Mouse (Mus musculus): ENCODE data around the gene Gm3512. TPM values are rescaled to one million over a fixed set of nuclear protein-coding genes. Genes with fewer than 3 reads are reported as not detected.
"Not testable (repeated sequence)": the region's sequence is repeated elsewhere in the genome, so short reads cannot be mapped to it uniquely, and the experiment has no call there.

The Gm3512 gene
- polyA plus RNA-seq (2014; fragmentation: Nextera tagmentation; extraction: Ambion mirVana): 4.1 and 4.4 TPM in 2 replicates

- H3K4me3 ChIP-seq (ENCODE audit: low read depth, low read length); H3K9me3 ChIP-seq (ENCODE audit: control insufficient read depth, low read length); H3K9ac ChIP-seq (ENCODE audit: low read length); H3K36me3 ChIP-seq (ENCODE audit: control insufficient read depth, insufficient read depth, low read length); H3K27me3 ChIP-seq (ENCODE audit: control insufficient read depth, insufficient read depth, low read length); H3K4me2 ChIP-seq (ENCODE audit: low read depth, low read length, severe bottlenecking); DNase-seq (ENCODE audit: low spot score); H3K4me1 ChIP-seq (replicated peaks; ENCODE audit: control insufficient read depth, insufficient read depth, low read length); H3K27ac ChIP-seq (ENCODE audit: low read depth, low read length): not testable (repeated sequence)
- ATAC-seq (replicated peaks; ENCODE audit: low FRiP score): 0 out of 2 replicates have a peak, but pooled peaks have one; percentile 61
- WGBS: no CpG with 5 or more reads among the region's 37 CpGs
Measured at GRCm38 (mm10) chr14:7174483-7174971, at the start of gene Gm3512. Gm3512 (minus strand) TSS chr14:7174533.

DNA sequence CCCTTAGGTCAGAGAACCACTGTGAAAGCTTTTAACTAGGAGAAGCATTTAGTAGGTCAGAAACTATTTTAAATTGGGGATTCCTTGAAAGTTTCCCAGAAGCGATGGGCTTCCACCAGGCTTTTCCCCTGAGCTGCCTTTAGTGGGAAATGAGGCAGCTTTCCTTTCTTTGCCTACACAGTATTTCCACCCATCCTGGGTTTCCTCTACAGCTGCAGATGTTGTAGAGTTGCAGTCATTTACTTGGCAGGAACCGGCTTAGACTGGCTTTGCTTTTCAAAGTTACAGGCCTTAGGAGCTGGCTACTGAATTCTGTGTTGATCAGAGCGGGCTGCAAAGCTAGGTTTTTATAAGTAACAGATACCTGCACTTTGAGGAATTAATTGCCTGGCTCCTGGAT lies 25.7 kb upstream of the Gm3512 start:
- H3K9me3 ChIP-seq (ENCODE audit: control insufficient read depth, low read length); H3K27ac ChIP-seq (ENCODE audit: low read depth, low read length); DNase-seq (ENCODE audit: low spot score); H3K4me3 ChIP-seq (ENCODE audit: low read depth, low read length); H3K27me3 ChIP-seq (ENCODE audit: control insufficient read depth, insufficient read depth, low read length); H3K4me2 ChIP-seq (ENCODE audit: low read depth, low read length, severe bottlenecking); ATAC-seq (replicated peaks; ENCODE audit: low FRiP score); H3K36me3 ChIP-seq (ENCODE audit: control insufficient read depth, insufficient read depth, low read length); H3K4me1 ChIP-seq (replicated peaks; ENCODE audit: control insufficient read depth, insufficient read depth, low read length); H3K9ac ChIP-seq (ENCODE audit: low read length): not testable (repeated sequence)
- 90% methylated on average over 2 of the region's 3 CpGs for WGBS

DNA sequence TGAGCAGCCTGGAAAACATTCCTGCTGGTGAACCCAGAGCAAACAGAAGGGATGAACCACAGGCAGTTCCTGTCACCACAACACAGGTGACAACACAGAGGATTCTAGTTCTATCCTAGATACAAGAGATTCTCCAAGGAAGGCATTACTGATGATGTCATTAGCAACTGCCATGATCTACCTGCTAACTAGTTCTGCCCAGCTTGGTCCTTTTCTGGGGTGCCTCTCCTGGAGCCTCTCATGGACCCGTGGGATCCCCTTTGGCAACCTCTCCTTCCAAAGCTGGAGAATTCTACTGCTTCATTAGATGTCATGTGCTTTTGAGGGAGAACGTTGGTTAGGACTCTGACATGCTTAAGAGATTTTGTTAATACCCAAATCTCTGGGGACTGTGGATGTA lies 20.1 kb upstream of the Gm3512 start, which contains the start of gene Gm16434:
TSS of gene Gm16434 (minus strand) at position 101 of the 400 bp plus-strand sequence.
- no CpG with 5 or more reads among the region's 2 CpGs for WGBS
- H3K9ac ChIP-seq (ENCODE audit: low read length); H3K36me3 ChIP-seq (ENCODE audit: control insufficient read depth, insufficient read depth, low read length); ATAC-seq (replicated peaks; ENCODE audit: low FRiP score); H3K27ac ChIP-seq (ENCODE audit: low read depth, low read length); H3K4me2 ChIP-seq (ENCODE audit: low read depth, low read length, severe bottlenecking); H3K27me3 ChIP-seq (ENCODE audit: control insufficient read depth, insufficient read depth, low read length); H3K9me3 ChIP-seq (ENCODE audit: control insufficient read depth, low read length); H3K4me1 ChIP-seq (replicated peaks; ENCODE audit: control insufficient read depth, insufficient read depth, low read length); DNase-seq (ENCODE audit: low spot score); H3K4me3 ChIP-seq (ENCODE audit: low read depth, low read length): not testable (repeated sequence)

DNA sequence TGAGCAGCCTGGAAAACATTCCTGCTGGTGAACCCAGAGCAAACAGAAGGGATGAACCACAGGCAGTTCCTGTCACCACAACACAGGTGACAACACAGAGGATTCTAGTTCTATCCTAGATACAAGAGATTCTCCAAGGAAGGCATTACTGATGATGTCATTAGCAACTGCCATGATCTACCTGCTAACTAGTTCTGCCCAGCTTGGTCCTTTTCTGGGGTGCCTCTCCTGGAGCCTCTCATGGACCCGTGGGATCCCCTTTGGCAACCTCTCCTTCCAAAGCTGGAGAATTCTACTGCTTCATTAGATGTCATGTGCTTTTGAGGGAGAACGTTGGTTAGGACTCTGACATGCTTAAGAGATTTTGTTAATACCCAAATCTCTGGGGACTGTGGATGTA lies 49.0 kb downstream of the Gm3512 start, which contains the start of gene Gm6676:
TSS of gene Gm6676 (minus strand) at position 101 of the 400 bp plus-strand sequence.
- not testable (repeated sequence) for DNase-seq (ENCODE audit: low spot score); H3K36me3 ChIP-seq (ENCODE audit: control insufficient read depth, insufficient read depth, low read length); H3K9ac ChIP-seq (ENCODE audit: low read length); ATAC-seq (replicated peaks; ENCODE audit: low FRiP score); H3K4me1 ChIP-seq (replicated peaks; ENCODE audit: control insufficient read depth, insufficient read depth, low read length); H3K27me3 ChIP-seq (ENCODE audit: control insufficient read depth, insufficient read depth, low read length); H3K4me2 ChIP-seq (ENCODE audit: low read depth, low read length, severe bottlenecking); H3K27ac ChIP-seq (ENCODE audit: low read depth, low read length); H3K9me3 ChIP-seq (ENCODE audit: control insufficient read depth, low read length); H3K4me3 ChIP-seq (ENCODE audit: low read depth, low read length)
- WGBS: no CpG with 5 or more reads among the region's 2 CpGs

DNA sequence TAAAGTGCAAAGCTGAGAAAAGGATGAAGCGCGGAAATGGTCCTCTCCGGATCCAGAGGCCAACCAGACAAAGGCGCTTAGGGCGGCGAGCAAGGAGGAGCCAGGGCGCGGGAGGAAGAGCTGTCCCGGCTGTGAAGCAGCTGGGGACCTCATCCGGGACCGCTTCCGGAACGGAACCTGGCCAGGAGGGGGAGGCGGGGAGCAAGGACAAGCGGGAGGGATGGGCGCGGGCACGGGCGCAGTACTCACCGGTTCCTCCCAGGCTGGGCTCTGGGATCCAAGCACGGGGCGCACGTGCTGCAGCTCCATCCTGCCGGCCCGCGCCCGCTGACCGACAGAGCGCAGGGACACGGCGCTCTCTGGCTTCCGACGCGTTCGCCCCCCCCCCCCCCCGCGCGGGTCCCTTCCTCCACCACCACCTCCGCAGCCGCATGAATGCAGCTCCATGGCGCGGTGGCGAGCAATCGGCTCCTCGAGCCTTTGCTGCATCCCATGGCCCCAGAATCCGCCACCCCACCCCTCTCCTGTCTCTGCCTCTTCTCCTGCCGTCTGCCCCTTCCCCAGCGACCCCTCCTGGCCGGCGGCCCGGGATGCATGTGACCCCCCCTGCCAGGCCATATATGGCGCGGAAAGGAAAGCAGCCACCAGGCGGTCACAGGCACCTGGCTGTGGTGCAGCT lies 69.1 kb downstream of the Gm3512 start:
- DNase-seq (ENCODE audit: low spot score): peak; percentile 73
- Histone ChIP-seq H3K4me2 (ENCODE audit: low read depth, low read length, severe bottlenecking) (peak overlapping the region; percentile 51), H3K4me3 (ENCODE audit: low read depth, low read length) (peak overlapping the region; percentile 41), H3K9ac (ENCODE audit: low read length) (peak overlapping the region; percentile 59)
- H3K27me3 ChIP-seq (ENCODE audit: control insufficient read depth, insufficient read depth, low read length); H3K27ac ChIP-seq (ENCODE audit: low read depth, low read length); H3K9me3 ChIP-seq (ENCODE audit: control insufficient read depth, low read length); H3K36me3 ChIP-seq (ENCODE audit: control insufficient read depth, insufficient read depth, low read length); H3K4me1 ChIP-seq (replicated peaks; ENCODE audit: control insufficient read depth, insufficient read depth, low read length): not testable (repeated sequence)
- peak; percentile 82 for ATAC-seq (replicated peaks; ENCODE audit: low FRiP score)
- 0% methylated on average over 7 of the region's 54 CpGs for WGBS

Other genes with a start within 250 kb of the Gm3512 start
- not detected in 2 replicates for gene Gm6356, start 200.7 kb downstream of the Gm3512 start, polyA plus RNA-seq (2014; fragmentation: Nextera tagmentation; extraction: Ambion mirVana)
- 0.88 and 1.4 TPM in 2 replicates for gene Gm10406, start 147.1 kb downstream of the Gm3512 start, polyA plus RNA-seq (2014; fragmentation: Nextera tagmentation; extraction: Ambion mirVana)
- not detected in 2 replicates for gene Gm3685, start 129.6 kb downstream of the Gm3512 start, polyA plus RNA-seq (2014; fragmentation: Nextera tagmentation; extraction: Ambion mirVana)
- 2.7 and 3.3 TPM in 2 replicates for gene Gm3696, start 73.9 kb downstream of the Gm3512 start, polyA plus RNA-seq (2014; fragmentation: Nextera tagmentation; extraction: Ambion mirVana)
- not detected in 2 replicates for gene Gm6676, start 49.1 kb downstream of the Gm3512 start, polyA plus RNA-seq (2014; fragmentation: Nextera tagmentation; extraction: Ambion mirVana)
- not detected in 2 replicates for gene Gm16434, start 20.0 kb upstream of the Gm3512 start, polyA plus RNA-seq (2014; fragmentation: Nextera tagmentation; extraction: Ambion mirVana)
- not detected in 2 replicates for gene Gm3727, start 90.2 kb upstream of the Gm3512 start, polyA plus RNA-seq (2014; fragmentation: Nextera tagmentation; extraction: Ambion mirVana)
- 1.4 and 1.8 TPM in 2 replicates for gene Gm3739, start 140.5 kb upstream of the Gm3512 start, polyA plus RNA-seq (2014; fragmentation: Nextera tagmentation; extraction: Ambion mirVana)
- gene Gm5797, start 157.9 kb upstream of the Gm3512 start, polyA plus RNA-seq (2014; fragmentation: Nextera tagmentation; extraction: Ambion mirVana): not detected in 2 replicates
- gene Gm8374, start 190.6 kb upstream of the Gm3512 start, polyA plus RNA-seq (2014; fragmentation: Nextera tagmentation; extraction: Ambion mirVana): not detected in 2 replicates

Data from forebrain, embryonic 11.5 days (tissue).